Mouse (Mus musculus) adrenal gland, adult 8-10 months (tissue): ENCODE measurements at regions not wholly inside any gene's neighbourhood (a gene's known extent, or its start where the extent isn't known, plus 50 kb on each side); places are given as distances from the start of the nearest gene placed in this dataset.

Experiments used
- DNase-seq: peaks from one replicate; pipeline ENCODE4 v3.0.0; 2022

- no peak for DNase-seq
These were observed 64.1 kb upstream of the Ranbp3l start for GRCm38 (mm10) chr15:8903651-8904050.

DNA sequence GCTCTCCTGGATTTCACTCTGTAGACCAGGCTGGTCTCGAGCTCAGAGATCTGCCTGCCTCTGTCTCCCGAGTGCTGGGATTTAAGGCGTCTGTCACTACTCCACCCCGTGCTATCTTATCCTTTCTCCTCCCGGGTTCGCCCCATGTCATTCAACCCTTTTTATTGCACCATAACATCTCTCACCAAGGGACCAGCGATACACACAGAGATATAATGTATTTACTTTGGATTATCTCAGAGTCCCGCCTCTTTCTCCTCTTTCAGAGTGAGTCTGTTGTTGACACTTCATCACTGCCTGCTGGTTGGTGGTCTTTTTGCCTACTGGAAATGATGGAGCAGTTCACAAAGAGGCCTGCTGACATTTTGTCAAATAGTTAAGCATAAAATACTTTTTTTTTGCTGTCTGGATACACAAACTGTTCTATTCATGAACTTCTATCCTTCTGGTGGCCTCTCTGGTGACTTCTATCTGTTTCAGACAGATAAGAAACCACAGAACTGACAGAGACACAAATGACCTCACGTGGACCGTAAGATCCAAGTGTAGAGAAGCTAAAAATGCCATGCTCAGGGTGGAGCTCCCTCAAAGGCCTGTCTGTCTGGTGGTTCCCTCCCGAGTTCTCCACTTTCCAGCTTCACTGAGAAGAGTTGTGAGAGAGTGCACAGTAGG, 70.1 kb upstream of the Ranbp3l start:
- no peak for DNase-seq

- DNase-seq = no peak
These were observed 70.9 kb upstream of the Ranbp3l start for GRCm38 (mm10) chr15:8896856-8897255.

DNA sequence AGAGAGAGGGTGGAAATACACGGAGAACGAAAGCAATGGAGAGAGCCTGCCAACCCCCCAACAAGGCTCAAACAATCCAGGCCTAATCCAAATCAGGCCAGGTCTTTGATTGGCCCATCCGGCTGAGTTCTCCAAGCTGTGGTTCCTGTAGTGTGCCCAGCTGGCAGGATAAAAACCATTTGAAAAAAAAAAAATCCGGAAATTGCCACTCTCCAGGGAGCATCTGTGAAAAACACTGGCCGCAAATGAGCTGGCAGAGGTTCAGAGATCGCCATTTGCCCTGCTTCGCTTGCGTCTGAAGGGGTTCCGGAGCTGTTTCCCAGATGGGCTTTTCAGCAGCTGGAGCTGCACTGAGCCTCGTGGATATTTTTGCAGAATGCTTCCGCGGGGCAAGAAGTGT, 71.4 kb upstream of the Ranbp3l start:
- DNase-seq = no peak

GRCm38 (mm10) chr15:8885585-8885984, 82.2 kb upstream of the Ranbp3l start:
- DNase-seq = no peak

DNA sequence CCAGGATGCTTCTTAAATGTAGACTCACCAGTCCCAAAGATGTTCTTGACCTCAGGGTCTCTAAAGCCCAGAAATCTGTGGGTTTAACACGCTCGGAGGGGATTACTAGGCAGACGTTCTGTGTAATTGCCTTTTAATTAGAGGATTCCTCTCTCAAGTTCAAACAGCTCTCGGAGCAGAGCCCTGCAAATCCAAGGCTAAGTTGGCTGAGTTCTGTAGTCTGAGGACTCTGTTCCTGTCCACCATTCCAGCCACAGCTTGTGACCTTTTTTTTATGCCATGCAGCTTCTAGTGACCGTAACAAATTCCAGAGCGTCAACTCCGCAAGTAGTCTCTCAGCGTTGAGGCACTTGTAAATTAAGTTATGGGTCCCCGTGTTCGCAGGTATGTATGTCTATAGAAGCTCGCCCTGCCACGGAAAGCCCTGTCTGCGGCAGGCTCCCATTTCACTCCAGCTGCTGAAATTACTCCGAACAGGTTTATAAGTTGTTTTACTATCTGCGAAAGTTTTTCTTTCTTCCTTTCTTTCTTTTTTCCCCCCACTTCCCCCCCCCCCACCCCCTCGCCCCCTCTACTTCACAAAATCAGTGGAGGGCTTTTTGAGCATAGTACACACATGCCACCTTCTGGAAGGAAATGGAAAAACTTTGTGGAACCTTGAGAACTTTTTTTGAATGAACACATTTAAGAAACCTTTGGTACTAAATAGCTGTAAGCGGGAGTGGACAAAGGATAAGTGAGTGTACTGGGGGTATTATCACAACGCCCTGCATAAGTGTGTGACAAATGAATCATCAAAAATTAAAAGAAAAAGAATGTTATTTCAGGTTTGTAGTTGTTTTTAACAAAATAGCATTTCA, 82.9 kb upstream of the Ranbp3l start:
- no peak for DNase-seq

- no peak for DNase-seq
These were observed 84.7 kb upstream of the Ranbp3l start for GRCm38 (mm10) chr15:8882880-8883539.

DNA sequence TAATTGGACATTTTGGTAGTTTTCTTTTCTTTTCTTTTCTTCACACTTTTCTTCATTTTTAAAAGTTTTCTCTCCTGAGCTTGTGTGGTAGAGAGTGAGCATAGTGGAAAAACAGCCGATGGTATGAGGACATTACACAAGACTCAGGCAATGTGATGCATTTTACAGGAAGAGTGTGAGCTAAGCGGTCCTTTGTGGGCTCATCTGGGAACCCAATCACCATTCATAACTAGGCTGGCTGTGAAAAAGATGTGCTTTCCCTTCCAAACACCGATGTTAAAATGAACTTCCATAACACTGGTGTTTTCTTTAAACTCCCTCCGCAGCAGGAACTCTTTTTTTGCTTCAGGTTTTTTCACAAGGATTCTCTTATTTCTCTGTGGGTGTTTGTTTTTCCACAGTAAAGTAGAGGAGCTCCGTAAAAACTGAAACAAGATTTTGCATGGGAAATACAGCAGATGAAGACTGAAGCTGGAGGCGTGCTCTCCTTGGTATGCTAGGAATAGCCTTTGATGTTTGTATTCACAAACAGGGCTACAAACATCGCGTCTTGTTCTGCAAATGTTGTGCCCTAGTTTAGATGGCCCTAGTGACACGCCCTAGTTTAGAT, 92.8 kb upstream of the Ranbp3l start:
- DNase-seq = no peak

- no peak for DNase-seq
These were observed 99.7 kb upstream of the Ranbp3l start for GRCm38 (mm10) chr15:8868021-8868420.

DNA sequence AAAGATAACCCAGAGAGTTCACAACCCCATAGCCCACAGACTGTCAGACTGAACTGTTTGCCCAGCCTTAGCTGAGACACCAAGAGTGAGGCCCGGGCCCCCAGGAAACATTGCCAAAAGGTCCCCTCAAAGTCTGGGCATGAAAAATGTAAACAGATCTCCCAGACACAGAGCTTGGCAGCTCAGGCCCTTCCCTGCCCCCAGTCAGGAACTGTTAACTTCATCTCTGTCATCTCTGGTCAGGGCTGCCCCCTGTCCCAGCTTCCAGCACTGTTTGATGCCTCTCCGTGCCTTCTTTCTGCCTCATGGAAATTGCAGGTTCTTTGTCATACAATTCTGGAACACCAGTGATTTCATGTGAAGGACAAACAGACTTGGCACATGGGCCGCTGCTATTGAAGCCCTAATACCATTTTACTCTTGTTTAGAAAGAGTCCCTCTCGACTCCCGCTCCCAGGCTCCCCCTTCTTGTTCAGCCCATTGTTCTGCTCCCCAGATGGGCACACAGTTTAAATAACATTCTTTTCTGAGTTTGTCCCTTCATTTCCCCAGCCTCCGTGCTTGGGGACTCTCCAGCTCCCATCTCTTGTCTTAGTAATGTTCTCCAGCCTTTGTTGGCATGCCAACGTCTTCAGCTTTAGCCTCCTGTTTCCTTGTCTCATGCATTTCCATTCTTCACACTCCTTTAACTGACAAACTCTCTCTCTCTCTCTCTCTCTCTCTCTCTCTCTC, 100.4 kb upstream of the Ranbp3l start:
- no peak for DNase-seq

DNA sequence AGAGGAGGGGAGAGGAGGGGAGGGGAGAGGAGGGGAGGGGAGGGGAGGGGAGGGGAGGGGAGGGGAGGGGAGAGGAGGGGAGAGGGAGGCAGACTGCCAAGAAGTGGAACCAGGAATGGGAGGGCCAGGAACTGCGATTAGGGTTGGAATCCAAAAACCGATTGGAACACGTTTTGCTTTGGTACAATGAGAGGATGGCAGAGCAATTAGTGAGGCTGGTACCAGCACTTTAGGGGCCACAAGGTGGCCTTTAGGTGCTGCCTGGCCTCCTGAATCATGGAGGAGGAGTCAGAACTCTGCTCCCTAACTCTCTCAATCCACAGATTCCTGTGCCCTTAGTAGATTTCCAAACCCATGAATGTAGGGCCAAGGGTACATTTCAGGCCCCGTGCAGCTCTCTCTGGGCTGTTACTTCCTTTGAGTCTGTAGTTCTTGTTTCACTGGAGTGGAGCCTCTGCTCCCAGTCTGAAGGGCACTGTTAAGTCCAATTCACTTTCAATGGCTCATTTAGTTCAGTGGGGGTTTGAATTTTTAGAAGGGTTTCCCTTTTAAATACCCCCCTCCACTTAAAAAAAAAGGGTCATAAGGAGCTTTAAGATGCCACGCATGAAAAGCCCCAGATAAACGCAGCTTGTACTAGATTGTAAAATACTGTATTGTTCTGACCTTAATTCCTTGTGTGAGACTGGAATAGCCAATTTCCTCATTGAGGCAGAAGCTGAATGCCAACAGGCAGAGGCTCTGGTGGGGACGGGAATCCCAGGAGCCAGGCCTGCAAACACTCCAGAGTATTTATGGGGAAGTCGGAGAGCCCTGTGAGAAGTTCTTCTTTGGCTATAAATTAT, 102.4 kb upstream of the Ranbp3l start:
- no peak for DNase-seq

DNA sequence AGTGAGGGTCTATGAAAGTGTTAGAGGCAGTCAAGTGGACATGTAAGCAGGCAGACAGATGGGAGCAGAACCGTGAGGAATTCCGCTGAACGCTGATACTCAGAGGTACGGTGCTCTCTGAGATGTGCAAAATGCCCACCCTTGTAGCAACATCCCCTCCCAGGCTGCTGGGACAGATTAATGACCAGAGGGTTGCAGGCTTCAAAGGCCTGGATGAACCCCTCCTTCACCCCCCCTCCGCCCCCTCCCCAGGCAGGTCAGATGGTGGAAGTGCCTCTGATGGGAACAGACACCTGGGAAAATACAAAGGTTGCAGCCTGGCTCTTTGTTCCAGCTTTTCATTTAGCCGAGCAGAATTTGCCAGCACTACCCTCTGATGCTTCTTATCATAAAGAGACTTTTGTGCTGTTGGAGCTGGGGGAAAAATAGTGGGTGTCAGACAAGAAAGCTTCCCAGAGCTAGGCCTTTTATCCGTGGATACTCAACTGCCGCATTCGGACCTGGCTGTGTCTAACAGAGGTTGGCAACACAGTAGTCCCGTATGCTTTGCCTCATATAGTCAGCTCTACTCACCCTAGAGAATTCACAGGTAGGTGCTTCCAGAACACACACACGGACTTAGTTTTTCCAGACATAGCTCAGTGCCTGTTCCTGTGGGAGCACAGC, 111.2 kb upstream of the Ranbp3l start:
- DNase-seq = no peak

DNA sequence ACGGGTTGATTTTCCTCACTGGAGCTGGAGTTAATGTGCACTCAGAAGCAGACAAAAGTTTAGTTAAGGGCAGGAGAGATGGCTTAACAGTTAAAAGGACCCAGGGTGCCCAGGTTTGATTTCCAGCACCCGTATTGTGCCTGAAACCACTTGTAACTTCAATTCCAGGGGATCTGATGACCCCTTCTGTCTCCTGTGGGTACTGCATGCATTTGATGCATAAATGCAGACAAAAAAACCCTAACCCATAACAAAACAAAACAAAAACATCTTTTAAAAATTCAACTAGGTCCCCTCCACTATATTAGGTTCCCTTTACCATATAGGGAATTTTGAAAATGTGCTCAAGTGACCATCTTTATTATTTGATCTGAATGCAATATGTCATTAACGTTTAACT, 112.2 kb upstream of the Ranbp3l start:
- no peak for DNase-seq

DNA sequence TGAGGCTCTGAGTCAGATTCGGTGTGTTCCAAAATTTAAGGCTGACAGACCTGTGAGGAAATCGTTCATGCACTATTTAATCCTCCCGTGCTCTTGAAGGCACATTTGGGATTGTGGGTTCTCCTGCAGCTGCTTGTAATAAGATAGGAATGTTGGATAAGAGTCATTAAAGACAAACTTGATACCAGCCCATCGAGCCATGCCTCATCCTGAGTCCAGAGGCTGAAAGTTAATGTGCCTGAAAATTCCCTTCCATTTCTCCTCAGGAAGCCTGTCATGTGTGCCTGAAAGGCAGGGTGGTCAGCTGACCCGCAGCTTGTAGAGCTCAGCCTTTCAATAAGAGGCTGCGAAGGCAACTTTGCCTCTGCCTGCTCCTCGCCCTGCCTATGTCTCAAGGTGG, 113.4 kb upstream of the Ranbp3l start:
- no peak for DNase-seq

GRCm38 (mm10) chr15:8850996-8851395, 116.8 kb upstream of the Ranbp3l start:
- no peak for DNase-seq

DNA sequence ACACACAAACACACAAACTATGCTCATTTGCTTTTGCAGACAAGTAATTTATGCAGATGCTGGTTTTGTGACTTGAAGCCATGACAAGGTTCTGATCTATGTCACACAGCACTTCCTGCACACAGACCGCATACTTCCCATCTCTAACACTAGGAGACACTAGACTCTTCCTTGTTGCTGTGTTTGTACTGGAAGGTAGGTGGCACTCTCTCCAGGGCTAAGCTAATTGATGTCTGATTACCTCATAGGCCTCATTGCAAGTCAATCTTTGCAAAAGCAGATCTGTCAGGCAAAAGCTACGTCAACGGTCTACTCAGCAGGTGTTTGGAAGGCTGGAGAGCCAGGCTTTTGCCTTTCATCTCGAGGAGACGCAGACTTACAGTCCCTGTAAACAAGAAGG, 118.3 kb upstream of the Ranbp3l start:
- peak; percentile 2 for DNase-seq

GRCm38 (mm10) chr15:8842129-8842528, 125.6 kb upstream of the Ranbp3l start:
- DNase-seq = no peak

DNA sequence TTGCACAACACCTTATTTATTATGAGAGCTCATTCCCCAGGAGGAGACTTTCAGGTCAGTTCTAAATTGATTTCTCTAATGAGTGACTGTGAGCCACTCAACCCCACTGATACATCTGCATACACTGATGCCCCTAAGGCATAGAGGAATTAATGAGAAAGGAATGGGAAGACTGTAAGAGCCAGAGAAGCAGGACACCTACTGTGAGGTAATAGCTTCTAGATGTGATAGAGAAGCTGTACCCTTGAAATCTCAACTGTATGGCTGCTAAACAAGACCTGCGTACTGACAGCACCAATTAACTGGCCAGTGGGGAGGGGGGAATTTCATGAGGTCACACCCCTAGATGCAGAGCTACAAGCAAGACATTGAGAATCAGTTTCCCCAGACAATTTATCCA, 128.3 kb upstream of the Ranbp3l start:
- no peak for DNase-seq

GRCm38 (mm10) chr15:8834151-8834550, 123.6 kb upstream of the Slc1a3 start:
- DNase-seq = no peak

- no peak for DNase-seq
These were observed 122.4 kb upstream of the Slc1a3 start for GRCm38 (mm10) chr15:8832970-8833369.
